Mouse (Mus musculus) regulatory T cell (primary cell): ENCODE data around the gene Mllt10.

Source experiments
- in situ Hi-C: fragments of 300-600 bp; cut with MboI, MseI; formaldehyde crosslinking; loops from one replicate; pipeline ENCODE4 v1.15.1; 2025; ENCODE audit warnings: high pct_unique_total_duplicates

The Mllt10 gene

DNA sequence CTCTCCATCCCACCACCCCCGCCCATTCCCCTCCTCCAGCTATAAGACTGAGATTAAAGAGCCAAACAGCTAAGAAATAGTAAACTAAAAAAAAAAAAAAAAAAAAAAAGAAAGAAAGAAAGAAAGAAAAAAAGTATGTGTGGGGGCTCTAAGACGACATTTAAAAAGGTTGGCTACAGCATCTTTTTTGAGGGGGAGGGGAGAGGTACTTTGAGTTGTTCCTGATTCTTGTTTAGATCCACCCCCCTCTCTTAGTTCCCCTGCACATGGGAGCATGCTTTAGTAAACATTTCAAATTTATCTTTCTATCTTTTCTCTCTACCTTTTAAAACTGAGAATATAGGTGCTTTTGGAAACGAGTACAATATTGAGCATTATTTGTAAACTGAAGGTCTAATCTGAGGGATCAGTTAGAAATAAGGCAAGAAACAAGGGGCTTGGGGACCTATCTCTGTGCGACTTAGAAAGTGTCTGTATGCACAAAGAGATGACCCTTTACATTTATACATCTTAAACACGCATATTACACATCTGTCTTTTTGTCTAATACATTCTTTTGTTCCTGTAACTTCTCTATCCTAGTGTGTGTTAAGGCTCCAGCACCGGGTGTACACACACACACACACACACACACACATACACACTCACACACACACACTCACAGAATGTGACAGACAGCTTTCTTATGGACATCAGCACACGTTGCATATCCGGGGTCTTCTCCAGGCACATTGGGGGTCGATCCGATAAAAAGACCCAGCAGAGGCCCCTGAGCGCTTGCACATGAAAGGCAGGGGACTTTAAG lies 3.8 kb upstream of the Mllt10 start:
- in situ Hi-C loops: no loop called here

DNA sequence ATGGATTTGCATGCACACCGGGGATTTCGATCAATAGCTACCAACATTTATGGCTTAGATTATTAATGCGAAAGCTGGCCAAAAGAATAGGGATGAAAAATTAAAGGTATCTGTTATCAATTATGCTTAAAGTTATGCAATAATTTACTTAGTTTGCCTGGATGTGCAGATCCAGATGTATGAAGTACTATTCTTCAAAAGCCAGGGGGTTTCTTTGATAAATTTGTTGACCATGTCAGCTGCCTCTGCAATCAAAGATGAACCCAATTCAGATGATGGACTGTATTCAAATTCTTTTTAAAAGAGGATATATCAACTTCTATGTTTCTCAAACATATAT lies 3.2 kb upstream of the Mllt10 start:
- in situ Hi-C loops: no loop called here

DNA sequence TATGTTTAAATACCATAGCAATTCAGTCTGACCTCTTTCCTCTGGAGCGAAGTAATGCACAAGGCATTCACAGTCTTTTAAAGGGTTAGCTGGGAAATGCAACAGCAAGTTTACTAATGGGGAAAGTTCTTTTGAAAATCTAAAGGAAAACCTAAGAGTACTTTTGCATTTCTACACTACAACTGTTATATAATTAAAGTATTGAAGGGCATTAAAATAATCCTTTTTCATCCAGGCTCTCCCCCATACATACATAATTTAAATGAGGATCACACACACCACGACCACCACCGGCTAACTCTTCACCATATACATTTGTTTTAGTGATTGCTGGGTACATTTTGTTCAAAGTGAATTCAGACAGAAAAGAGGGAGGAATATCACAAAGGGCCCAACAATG lies 2.5 kb upstream of the Mllt10 start:
- in situ Hi-C loops: no loop called here

GRCm38 (mm10) chr2:18053243-18053950 lies 1.6 kb upstream of the Mllt10 start:
- in situ Hi-C loops: no loop called here

- in situ Hi-C loops: no loop called here
Observed at GRCm38 (mm10) chr2:18053951-18054530, 996 bp upstream of the Mllt10 start.

GRCm38 (mm10) chr2:18055929-18056785 lies 1.1 kb downstream of the Mllt10 start:
- in situ Hi-C loops: loop anchor here (5.0 kb wide), 1 partner anchor 626 kb away; no protein-coding TSS in a partner anchor

DNA sequence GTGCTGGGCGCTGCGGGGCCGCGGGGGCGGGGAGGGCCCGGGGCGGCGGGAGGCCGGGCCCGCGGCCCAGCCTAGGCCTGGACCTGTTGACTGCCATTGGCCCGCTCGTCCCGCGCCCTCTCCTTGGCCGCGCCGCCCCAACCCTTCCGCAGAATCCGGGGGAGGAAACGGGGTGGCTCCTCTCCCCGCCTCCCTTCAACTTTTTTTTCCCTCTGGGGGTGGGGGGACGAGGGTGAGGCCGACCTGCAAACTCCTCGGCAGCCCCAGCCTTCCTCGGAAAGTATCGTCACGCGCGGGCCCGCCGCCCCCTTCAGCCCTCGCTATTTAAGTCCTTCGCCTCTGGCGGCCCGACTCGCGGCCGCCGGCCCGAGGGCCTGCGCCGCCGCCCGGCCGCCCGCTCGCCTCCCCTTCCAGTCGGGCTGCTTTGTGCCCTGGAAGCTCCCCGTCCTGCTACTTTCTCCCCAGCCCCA lies 1.8 kb downstream of the Mllt10 start:
- in situ Hi-C loops: loop anchor here (5.0 kb wide), 1 partner anchor 625 kb away; no protein-coding TSS in a partner anchor

- in situ Hi-C loops: loop anchor here (5.0 kb wide), 1 partner anchor 625 kb away; no protein-coding TSS in a partner anchor
Observed at GRCm38 (mm10) chr2:18057336-18058145, 2.5 kb downstream of the Mllt10 start.

DNA sequence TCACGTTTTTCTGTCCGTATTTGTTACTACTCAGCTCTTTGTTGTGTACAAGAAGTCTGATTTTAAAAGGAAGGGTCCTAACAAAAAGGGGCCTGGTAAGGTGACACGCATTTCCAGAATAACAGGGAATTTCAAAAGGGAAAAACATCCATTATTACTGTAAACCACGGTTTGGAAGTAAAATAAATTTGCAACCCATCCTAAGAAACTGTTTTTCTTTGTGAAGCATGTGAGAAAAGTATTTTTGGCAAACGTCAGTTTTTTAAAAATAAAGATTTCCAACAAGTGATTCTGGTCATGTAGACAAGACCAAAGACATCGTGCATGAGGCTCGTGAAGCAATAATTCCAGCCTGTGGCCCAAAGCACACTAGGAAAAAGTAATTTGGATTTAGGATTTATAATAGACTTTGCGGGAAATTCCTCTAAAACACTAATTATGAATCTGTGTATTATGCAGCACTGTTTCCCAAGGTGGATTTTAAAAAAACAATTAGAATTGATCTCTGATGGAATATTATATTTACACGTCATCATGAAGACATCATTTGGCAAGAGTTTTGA lies 3.2 kb downstream of the Mllt10 start:
- in situ Hi-C loops: loop anchor here (5.0 kb wide), 1 partner anchor 624 kb away; no protein-coding TSS in a partner anchor

DNA sequence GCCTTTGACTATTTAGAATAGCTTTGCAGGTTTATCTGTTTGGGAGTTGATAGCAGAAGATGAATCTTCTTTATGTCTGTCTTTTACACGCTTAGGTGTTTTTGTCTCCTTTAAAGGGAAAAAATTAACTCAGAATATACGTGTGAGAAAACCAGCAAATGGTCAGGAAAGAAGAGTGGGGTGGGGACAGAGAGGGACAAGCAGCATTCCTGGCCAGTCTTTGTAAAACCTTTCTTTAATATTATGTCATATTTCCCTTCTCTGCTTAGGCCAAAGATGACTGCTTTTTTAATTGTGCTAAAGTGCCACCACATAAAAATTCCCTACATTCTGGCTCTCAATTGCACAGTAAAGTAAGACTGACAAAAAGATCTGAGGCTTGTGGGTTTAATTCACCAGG lies 4.0 kb downstream of the Mllt10 start:
- in situ Hi-C loops: loop anchor here (5.0 kb wide), 1 partner anchor 623 kb away; no protein-coding TSS in a partner anchor

- in situ Hi-C loops: loop anchor here (5.0 kb wide), 1 partner anchor 622 kb away; no protein-coding TSS in a partner anchor
Observed at GRCm38 (mm10) chr2:18059891-18060290, 4.9 kb downstream of the Mllt10 start.

- in situ Hi-C loops: no loop called here
Observed at GRCm38 (mm10) chr2:18060396-18060795, 5.4 kb downstream of the Mllt10 start.

GRCm38 (mm10) chr2:18063763-18064251 lies 8.8 kb downstream of the Mllt10 start:
- in situ Hi-C loops: no loop called here

GRCm38 (mm10) chr2:18064356-18064858 lies 9.4 kb downstream of the Mllt10 start:
- in situ Hi-C loops: no loop called here

DNA sequence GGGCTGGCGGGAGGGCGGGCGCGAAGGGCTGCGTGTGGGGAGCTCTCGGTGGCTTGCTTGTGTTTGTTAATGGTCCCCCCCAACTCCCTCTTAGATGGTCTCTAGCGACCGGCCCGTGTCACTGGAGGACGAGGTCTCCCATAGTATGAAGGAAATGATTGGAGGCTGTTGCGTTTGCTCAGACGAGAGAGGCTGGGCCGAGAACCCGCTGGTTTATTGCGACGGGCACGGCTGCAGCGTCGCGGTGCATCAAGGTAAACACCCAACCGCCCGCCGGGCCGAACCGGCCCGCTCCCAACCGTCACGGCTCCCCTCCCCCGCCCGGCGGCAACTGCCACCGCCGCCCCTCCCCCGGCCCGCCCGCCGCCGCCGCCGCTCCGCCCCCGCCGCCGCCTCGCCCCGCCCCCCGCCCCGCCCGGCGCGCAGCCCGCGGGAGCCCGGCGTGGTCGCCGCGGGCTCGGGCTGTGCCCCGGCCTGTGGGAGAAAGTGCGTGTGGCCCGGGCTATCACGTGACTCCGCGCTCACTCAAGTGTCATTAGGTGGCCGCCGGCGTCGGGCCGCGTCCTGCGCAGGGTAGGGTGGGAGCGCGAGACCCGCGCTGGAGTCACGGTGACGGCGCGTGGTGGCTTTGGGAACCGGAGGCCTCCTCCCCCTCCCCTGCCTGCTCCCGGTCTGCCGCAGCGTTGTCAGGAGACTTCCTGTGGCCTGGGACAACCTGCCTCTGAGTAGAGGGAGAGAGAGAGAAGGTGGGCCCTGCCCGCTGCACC lies 10.1 kb downstream of the Mllt10 start:
- in situ Hi-C loops: no loop called here

- in situ Hi-C loops: no loop called here
Observed at GRCm38 (mm10) chr2:18065708-18066030, 10.6 kb downstream of the Mllt10 start.

DNA sequence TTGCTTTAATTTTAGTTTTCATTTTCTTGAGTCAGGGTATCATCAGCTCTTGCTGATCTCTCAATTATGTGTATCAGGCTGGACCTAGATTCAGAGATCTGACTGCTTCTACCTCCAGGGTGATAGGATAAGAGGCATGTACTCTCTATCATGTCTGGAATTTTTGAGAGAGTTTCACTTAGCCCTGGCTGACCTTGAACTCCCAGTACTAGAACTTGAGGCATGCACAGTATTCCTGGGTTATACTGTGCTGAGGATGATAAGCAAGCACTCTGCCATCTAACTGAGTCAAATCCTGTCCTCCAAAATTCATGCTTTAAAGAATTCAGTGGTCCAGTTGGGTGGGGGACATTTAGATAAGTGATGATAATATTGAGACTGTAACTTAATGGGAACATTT lies 11.4 kb downstream of the Mllt10 start:
- in situ Hi-C loops: no loop called here

- in situ Hi-C loops: no loop called here
Observed at GRCm38 (mm10) chr2:18068071-18068796, 13.2 kb downstream of the Mllt10 start.
